Mouse (Mus musculus) hindbrain, embryonic 15.5 days (tissue): ENCODE data around the gene Vps13c. TPM values are rescaled to one million over a fixed set of nuclear protein-coding genes. Genes with fewer than 3 reads are reported as not detected.

Source experiments
- ATAC-seq: fragments of 200-750 bp; cut with Nextera tagmentation; 2 replicates; pipeline ENCODE4 v1.8.0; 2017; ENCODE audit warnings: low read depth, moderate number of reproducible peaks, moderate TSS enrichment; ENCODE audit not compliant: low FRiP score
- H3K27ac ChIP-seq: fragments of 300-500 bp; sonication (generic); replicated peaks from 2 replicates; pipeline ENCODE4 v1.5.1; 2015; ENCODE audit warnings: mild to moderate bottlenecking, inconsistent platforms
- H3K27me3 ChIP-seq: fragments of 300-500 bp; sonication (generic); 2 replicates; pipeline ENCODE4 v1.6.1; 2015; ENCODE audit warnings: control low read depth, inconsistent platforms
- H3K36me3 ChIP-seq: fragments of 300-500 bp; sonication (generic); 2 replicates; pipeline ENCODE4 v1.6.1; 2015; ENCODE audit warnings: control low read depth, inconsistent platforms
- H3K4me1 ChIP-seq: fragments of 300-500 bp; sonication (generic); replicated peaks from 2 replicates; pipeline ENCODE4 v1.6.1; 2015; ENCODE audit warnings: control low read depth, inconsistent platforms
- H3K4me2 ChIP-seq: fragments of 300-500 bp; sonication (generic); 2 replicates; pipeline ENCODE4 v1.6.1; 2015; ENCODE audit warnings: moderate library complexity, mild to moderate bottlenecking, inconsistent platforms
- H3K4me3 ChIP-seq: fragments of 300-500 bp; sonication (generic); 2 replicates; pipeline ENCODE4 v1.5.1; 2015; ENCODE audit warnings: mild to moderate bottlenecking, inconsistent platforms
- H3K9ac ChIP-seq: fragments of 300-500 bp; sonication (generic); 2 replicates; pipeline ENCODE4 v1.6.1; 2015; ENCODE audit warnings: inconsistent platforms
- H3K9me3 ChIP-seq: fragments of 300-500 bp; sonication (generic); 2 replicates; pipeline ENCODE4 v1.6.1; 2016; ENCODE audit warnings: control low read depth, inconsistent platforms
- whole genome bisulfite sequencing: fragments of 180-500 bp; shearing (Covaris S2); methylation state at CpG from one replicate; pipeline ENCODE4 v1.1.7; 2015; 5-methylcytosine and 5-hydroxymethylcytosine counted together
- polyA plus RNA-seq: library from polyadenylated mRNA; unstranded; fragments of >200 nt; fragmentation: Nextera tagmentation; extraction: Ambion mirVana; gene quantifications from 2 replicates; pipeline ENCODE4 v1.2.1, GENCODE M21; 2015

Vps13c gene
- polyA plus RNA-seq, 1 experiment from 2014 or later: 7.7 TPM

GRCm38 (mm10) chr9:67834535-67834934, 5.7 kb upstream of the Vps13c start:
- Histone ChIP-seq H3K4me1 (peaks cover 19% of the 10 kb centered on the region), H3K27ac (no peak overlapping the region), H3K9me3 (no peaks in the 10 kb centered on the region), H3K4me3 (no peak overlapping the region), H3K36me3 (no peaks in the 10 kb centered on the region), H3K27me3 (peaks cover 39% of the 10 kb centered on the region), H3K9ac (no peak overlapping the region), H3K4me2 (no peak overlapping the region)
- ATAC-seq: no peak
- 88% methylated on average over 5 of the region's 5 CpGs for WGBS

- Histone ChIP-seq H3K4me1 (peaks cover 13% of the 10 kb centered on the region), H3K9ac (no peak overlapping the region), H3K9me3 (no peaks in the 10 kb centered on the region), H3K27ac (no peak overlapping the region), H3K27me3 (peaks cover 15% of the 10 kb centered on the region), H3K36me3 (no peaks in the 10 kb centered on the region), H3K4me3 (no peak overlapping the region), H3K4me2 (no peak overlapping the region)
- 84% methylated on average over 2 of the region's 2 CpGs for WGBS
- no peak for ATAC-seq
These were observed 2.9 kb upstream of the Vps13c start for GRCm38 (mm10) chr9:67837311-67837710.

GRCm38 (mm10) chr9:67842797-67843196, 2.6 kb downstream of the Vps13c start:
- Histone ChIP-seq H3K36me3 (no peaks in the 10 kb centered on the region), H3K4me2 (no peak overlapping the region), H3K4me3 (no peak overlapping the region), H3K27me3 (no peaks in the 10 kb centered on the region), H3K9me3 (no peaks in the 10 kb centered on the region), H3K4me1 (peaks cover 14% of the 10 kb centered on the region), H3K9ac (no peak overlapping the region), H3K27ac (no peak overlapping the region)
- 67% methylated on average over 5 of the region's 5 CpGs for WGBS
- ATAC-seq: no peak

- 87% methylated on average over 4 of the region's 4 CpGs for WGBS
These were observed 4.8 kb downstream of the Vps13c start for GRCm38 (mm10) chr9:67845012-67845411.

GRCm38 (mm10) chr9:67845648-67846047, 5.5 kb downstream of the Vps13c start:
- ATAC-seq: no peak
- Histone ChIP-seq H3K9me3 (no peaks in the 10 kb centered on the region), H3K9ac (no peak overlapping the region), H3K27me3 (no peaks in the 10 kb centered on the region), H3K4me1 (peaks cover 13% of the 10 kb centered on the region), H3K27ac (no peak overlapping the region), H3K4me2 (no peak overlapping the region), H3K36me3 (no peaks in the 10 kb centered on the region), H3K4me3 (no peak overlapping the region)
- 85% methylated on average over 5 of the region's 5 CpGs for WGBS

More at GRCm38 (mm10) chr9:67845012-67845411, 4.8 kb downstream of the Vps13c start:
- ATAC-seq: no peak
- no peaks in the 10 kb centered on the region for H3K9me3 ChIP-seq
- H3K4me1 ChIP-seq: peaks cover 14% of the 10 kb centered on the region
- H3K9ac ChIP-seq: no peak overlapping the region
- H3K27ac ChIP-seq: no peak overlapping the region
- no peaks in the 10 kb centered on the region for H3K36me3 ChIP-seq
- no peaks in the 10 kb centered on the region for H3K27me3 ChIP-seq
- H3K4me3 ChIP-seq: no peak overlapping the region
- H3K4me2 ChIP-seq: no peak overlapping the region

GRCm38 (mm10) chr9:67846089-67846488, 5.9 kb downstream of the Vps13c start:
- Histone ChIP-seq H3K27ac (no peak overlapping the region), H3K4me3 (no peak overlapping the region), H3K27me3 (no peaks in the 10 kb centered on the region), H3K9ac (no peak overlapping the region), H3K4me2 (no peak overlapping the region), H3K36me3 (no peaks in the 10 kb centered on the region), H3K4me1 (peaks cover 9% of the 10 kb centered on the region), H3K9me3 (no peaks in the 10 kb centered on the region)
- 93% methylated on average over 2 of the region's 2 CpGs for WGBS
- no peak for ATAC-seq

GRCm38 (mm10) chr9:67847606-67848005, 7.4 kb downstream of the Vps13c start:
- Histone ChIP-seq H3K36me3 (no peaks in the 10 kb centered on the region), H3K4me3 (no peak overlapping the region), H3K9me3 (no peaks in the 10 kb centered on the region), H3K27me3 (no peaks in the 10 kb centered on the region), H3K4me1 (peaks cover 3% of the 10 kb centered on the region; the same call in 1 of the 2 replicates), H3K4me2 (no peak overlapping the region), H3K27ac (no peak overlapping the region), H3K9ac (no peak overlapping the region)
- no peak for ATAC-seq
- WGBS: 58% methylated on average over 3 of the region's 3 CpGs

- no peak for ATAC-seq
- 85% methylated on average over 12 of the region's 12 CpGs for WGBS
- H3K4me1 ChIP-seq: no peaks in the 10 kb centered on the region; the same call in 1 of the 2 replicates
- no peak overlapping the region for H3K27ac ChIP-seq
- no peaks in the 10 kb centered on the region for H3K36me3 ChIP-seq
- H3K27me3 ChIP-seq: no peaks in the 10 kb centered on the region
- no peak overlapping the region for H3K4me3 ChIP-seq
- no peaks in the 10 kb centered on the region for H3K9me3 ChIP-seq
- no peak overlapping the region for H3K4me2 ChIP-seq
- H3K9ac ChIP-seq: no peak overlapping the region
These were observed 9.2 kb downstream of the Vps13c start for GRCm38 (mm10) chr9:67849397-67849796.

- no peaks in the 10 kb centered on the region; the same call in 1 of the 2 replicates for H3K4me1 ChIP-seq
- no peaks in the 10 kb centered on the region for H3K27me3 ChIP-seq
- H3K36me3 ChIP-seq: peaks cover 2% of the 10 kb centered on the region
- no peak for ATAC-seq
- H3K4me3 ChIP-seq: no peak overlapping the region
- WGBS: 93% methylated on average over 3 of the region's 3 CpGs
- H3K4me2 ChIP-seq: no peak overlapping the region
- no peak overlapping the region for H3K9ac ChIP-seq
- no peak overlapping the region for H3K27ac ChIP-seq
- no peaks in the 10 kb centered on the region for H3K9me3 ChIP-seq
These were observed 9.7 kb downstream of the Vps13c start for GRCm38 (mm10) chr9:67849846-67850245.

GRCm38 (mm10) chr9:67851150-67851549, 11.0 kb downstream of the Vps13c start:
- Histone ChIP-seq H3K4me2 (no peak overlapping the region), H3K4me3 (no peak overlapping the region), H3K4me1 (no peaks in the 10 kb centered on the region; the same call in 1 of the 2 replicates), H3K9me3 (no peaks in the 10 kb centered on the region), H3K27me3 (no peaks in the 10 kb centered on the region), H3K36me3 (peaks cover 9% of the 10 kb centered on the region), H3K9ac (no peak overlapping the region), H3K27ac (no peak overlapping the region)
- 77% methylated on average over 4 of the region's 4 CpGs for WGBS
- ATAC-seq: no peak

- H3K4me3 ChIP-seq: no peak overlapping the region
- ATAC-seq: no peak
- H3K27ac ChIP-seq: no peak overlapping the region
- H3K36me3 ChIP-seq: peaks cover 13% of the 10 kb centered on the region
- H3K9ac ChIP-seq: no peak overlapping the region
- no peaks in the 10 kb centered on the region for H3K27me3 ChIP-seq
- 91% methylated on average over 2 of the region's 2 CpGs for WGBS
- no peaks in the 10 kb centered on the region for H3K9me3 ChIP-seq
- no peaks in the 10 kb centered on the region for H3K4me1 ChIP-seq
- H3K4me2 ChIP-seq: no peak overlapping the region
These were observed 20.1 kb downstream of the Vps13c start for GRCm38 (mm10) chr9:67860273-67860672.

GRCm38 (mm10) chr9:67863332-67863731, 23.1 kb downstream of the Vps13c start:
- H3K36me3 ChIP-seq: peaks cover 3% of the 10 kb centered on the region; the same call in 1 of the 2 replicates
- no peaks in the 10 kb centered on the region for H3K27me3 ChIP-seq
- no peak for ATAC-seq
- no peak overlapping the region for H3K4me2 ChIP-seq
- H3K4me1 ChIP-seq: no peaks in the 10 kb centered on the region
- no peak overlapping the region for H3K27ac ChIP-seq
- H3K9me3 ChIP-seq: no peaks in the 10 kb centered on the region
- H3K9ac ChIP-seq: no peak overlapping the region
- no peak overlapping the region for H3K4me3 ChIP-seq
- WGBS: 93% methylated on average over 5 of the region's 5 CpGs

GRCm38 (mm10) chr9:67864011-67864410, 23.8 kb downstream of the Vps13c start:
- no peak for ATAC-seq
- 20% methylated on average over 4 of the region's 4 CpGs for WGBS

More at GRCm38 (mm10) chr9:67864011-67864410, 23.8 kb downstream of the Vps13c start:
- Histone ChIP-seq H3K27me3 (no peaks in the 10 kb centered on the region), H3K36me3 (no peaks in the 10 kb centered on the region), H3K4me1 (no peaks in the 10 kb centered on the region), H3K9ac (no peak overlapping the region), H3K4me3 (no peak overlapping the region), H3K9me3 (no peaks in the 10 kb centered on the region), H3K4me2 (no peak overlapping the region), H3K27ac (no peak overlapping the region)
